Mouse (Mus musculus) gastrocnemius, postnatal 25 days (tissue): ENCODE data around the gene Adam15. TPM values are rescaled to one million over a fixed set of nuclear protein-coding genes. Genes with fewer than 3 reads are reported as not detected.

Experiments used
- DNase-seq: peaks from one replicate; pipeline ENCODE4 v3.0.0; 2022
- total RNA-seq, 2 experiments: library from RNA; stranded (reverse); gene quantifications; 1 replicate in 1 of 2; 2 replicates in 1 of 2; pipeline ENCODE4 v1.2.3; 2021

Gene Adam15
- total RNA-seq, 2 experiments from 2014 or later = 21.9 to 24.6 TPM

- DNase-seq = no peak
Measured at GRCm38 (mm10) chr3:89299499-89299898, 50.3 kb downstream of the Adam15 start.

DNA sequence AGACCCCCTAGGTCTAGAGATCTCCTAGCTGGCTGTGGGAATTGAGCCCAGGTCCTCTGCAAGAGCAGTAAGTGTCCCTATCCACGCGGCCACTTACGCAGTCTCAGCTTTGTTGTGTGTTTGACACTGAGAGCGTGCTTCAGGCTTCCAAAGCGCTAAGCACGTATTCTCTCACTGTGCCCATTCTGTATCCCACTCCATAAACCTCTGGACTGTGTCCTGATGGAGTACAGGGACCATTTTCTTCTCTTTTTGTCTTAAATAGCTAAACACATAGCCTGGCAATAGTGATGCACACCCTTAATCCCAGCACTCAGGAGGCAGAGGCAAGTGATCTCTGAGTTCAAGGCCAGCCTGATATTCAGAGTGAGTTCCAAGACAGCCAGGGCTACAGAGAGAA lies 50.9 kb downstream of the Adam15 start:
- no peak for DNase-seq

DNA sequence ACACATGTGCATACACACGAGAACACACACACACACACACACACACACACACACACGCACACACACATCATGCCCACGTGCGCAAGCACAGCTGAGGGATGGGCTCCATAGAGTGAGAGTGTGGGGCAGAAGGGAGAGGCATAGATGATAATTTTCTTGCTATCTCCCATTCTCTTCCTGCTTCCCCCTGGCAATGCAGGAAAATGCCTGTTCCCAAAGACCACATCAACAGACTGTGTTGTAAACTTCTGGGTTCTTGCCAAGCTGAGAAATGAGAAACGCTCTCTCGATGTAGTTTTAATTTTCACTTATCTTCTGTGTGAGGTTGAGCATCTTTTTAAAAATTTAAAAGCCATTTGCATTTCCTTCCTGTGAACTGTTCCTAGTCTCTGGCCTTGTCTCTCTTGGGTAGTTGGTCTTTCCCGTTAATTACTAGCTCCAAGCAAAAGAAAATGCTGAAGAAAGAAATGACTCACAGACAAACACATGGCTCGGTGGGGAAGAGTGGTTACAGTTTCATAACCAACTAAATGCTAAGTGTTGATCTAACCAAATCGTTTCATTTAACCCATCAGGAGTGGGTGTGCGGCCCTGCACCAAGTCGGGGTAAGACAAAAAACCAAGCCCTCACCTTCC lies 52.9 kb downstream of the Adam15 start:
- DNase-seq = no peak

DNA sequence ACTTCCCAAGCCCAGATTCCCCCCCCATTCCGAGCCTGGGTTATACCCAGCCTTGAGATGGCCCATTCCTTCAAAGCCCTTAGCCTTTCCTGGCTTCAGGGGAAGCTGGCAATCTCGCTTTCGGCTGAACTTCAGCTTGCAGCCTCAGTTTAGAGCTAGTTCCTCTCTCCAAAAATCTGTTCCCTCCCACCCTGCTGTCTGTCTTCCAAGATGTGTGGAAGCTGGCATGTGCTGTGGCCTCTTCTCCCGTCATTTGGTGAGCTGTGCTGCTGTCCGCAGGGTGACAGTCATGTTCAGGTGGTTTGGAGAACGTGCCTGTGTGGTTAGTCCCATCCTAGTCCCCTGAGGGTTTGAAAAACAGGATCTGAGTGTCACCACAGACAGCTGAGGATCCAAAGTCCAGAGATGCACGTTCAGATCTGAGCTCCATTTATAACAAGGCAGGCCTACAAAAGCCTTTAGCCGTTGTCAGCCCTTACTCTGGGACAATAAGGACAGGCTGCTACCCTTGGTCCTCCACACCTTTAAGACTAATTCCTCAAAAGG lies 54.0 kb downstream of the Adam15 start:
- no peak for DNase-seq

- DNase-seq = no peak
Measured at GRCm38 (mm10) chr3:89294195-89294594, 55.6 kb downstream of the Adam15 start.

GRCm38 (mm10) chr3:89293247-89293918 lies 56.4 kb downstream of the Adam15 start:
- DNase-seq = no peak

DNA sequence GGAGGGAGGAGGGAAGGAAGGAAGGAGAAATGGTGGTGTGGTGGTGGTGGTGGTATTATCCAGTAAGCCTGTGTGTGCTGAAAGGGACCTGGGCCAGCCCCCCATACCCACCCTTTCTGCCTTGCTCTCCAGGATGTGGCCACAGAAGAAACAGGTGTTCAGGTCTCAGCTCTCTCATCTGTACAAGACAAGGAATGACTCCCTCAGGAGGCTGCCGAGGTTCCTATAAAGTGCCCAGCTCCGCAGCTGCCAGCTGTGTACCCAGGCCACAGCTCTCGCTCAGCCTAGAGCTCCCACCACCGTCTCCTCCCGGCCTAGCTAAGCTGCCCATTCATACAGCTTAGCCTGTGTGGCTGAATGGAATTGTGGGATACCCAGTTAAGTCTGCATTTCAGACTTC lies 57.5 kb downstream of the Adam15 start:
- no peak for DNase-seq

DNA sequence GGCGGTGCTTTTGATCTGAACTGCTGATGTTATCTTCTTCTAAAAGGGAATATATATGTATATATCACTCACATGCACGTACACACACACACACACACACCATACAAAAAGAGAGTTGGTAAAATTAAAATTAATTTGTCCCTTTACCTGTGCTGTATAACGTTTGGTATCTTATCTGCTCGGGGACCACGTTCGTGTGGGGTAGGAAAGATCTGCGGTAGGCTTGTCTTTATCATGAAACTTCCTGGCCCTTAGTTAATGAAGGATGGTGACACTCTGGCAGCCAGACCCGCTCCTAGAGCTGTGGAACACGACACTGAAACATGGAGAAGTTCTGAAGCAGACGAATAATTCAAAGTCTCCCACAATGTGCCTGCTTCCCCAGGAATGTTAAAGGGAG lies 57.9 kb downstream of the Adam15 start:
- DNase-seq = no peak

Other genes starting within 250 kb of the Adam15 start
- not detected for gene Gm43738, start 248.9 kb downstream of the Adam15 start, total RNA-seq
- gene Fdps, start 248.0 kb downstream of the Adam15 start, total RNA-seq = 10 to 100 TPM; 26.0 to 27.8 TPM
- not detected for gene Pklr, start 213.9 kb downstream of the Adam15 start, total RNA-seq
- gene Hcn3, start 189.8 kb downstream of the Adam15 start, total RNA-seq = under 1 TPM in 1 of 2 experiments, not detected in 1; 0.43 TPM
- gene Clk2, start 185.2 kb downstream of the Adam15 start, total RNA-seq = 10 to 100 TPM; 16.0 to 16.3 TPM
- gene Scamp3, start 172.5 kb downstream of the Adam15 start, total RNA-seq = 10 to 100 TPM; 33.2 to 38.2 TPM
- 10 to 100 TPM; 13.4 to 16.4 TPM for gene Fam189b, start 166.9 kb downstream of the Adam15 start, total RNA-seq
- gene Gba, start 147.1 kb downstream of the Adam15 start, total RNA-seq = 10 to 100 TPM; 14.6 to 23.6 TPM
- 10 to 100 TPM; 11.0 to 11.8 TPM for gene Thbs3, start 134.8 kb downstream of the Adam15 start, total RNA-seq
- 10 to 100 TPM; 42.2 to 47.6 TPM for gene Mtx1, start 122.9 kb downstream of the Adam15 start, total RNA-seq
- gene Muc1, start 120.9 kb downstream of the Adam15 start, total RNA-seq = under 1 TPM; 0.38 to 0.51 TPM
- 10 to 100 TPM; 66.6 to 78.8 TPM for gene Krtcap2, start 104.0 kb downstream of the Adam15 start, total RNA-seq
- gene Trim46, start 103.7 kb downstream of the Adam15 start, total RNA-seq = under 1 TPM; 0.28 to 0.38 TPM
- 10 to 100 TPM; 24.7 to 28.8 TPM for gene Dpm3, start 90.6 kb downstream of the Adam15 start, total RNA-seq
- 10 to 100 TPM in 1 of 2 experiments, 1 to 10 TPM in 1; 8.2 to 11.4 TPM for gene Slc50a1, start 79.4 kb downstream of the Adam15 start, total RNA-seq
- gene Efna1, start 68.9 kb downstream of the Adam15 start, total RNA-seq = 10 to 100 TPM; 10.2 to 12.8 TPM
- not detected for gene Efna3, start 27.0 kb downstream of the Adam15 start, total RNA-seq
- gene Efna4, start 12.0 kb downstream of the Adam15 start, total RNA-seq = under 1 TPM in 1 of 2 experiments, not detected in 1; 0.38 TPM
- gene Dcst2, start 12.0 kb upstream of the Adam15 start, total RNA-seq = not detected
- gene Dcst1, start 15.3 kb upstream of the Adam15 start, total RNA-seq = not detected
- gene Zbtb7b, start 44.8 kb upstream of the Adam15 start, total RNA-seq = 10 to 100 TPM; 23.0 to 23.7 TPM
- gene Lenep, start 52.8 kb upstream of the Adam15 start, total RNA-seq = 1 to 10 TPM in 1 of 2 experiments, not detected in 1; 1.2 TPM
- 10 to 100 TPM; 43.3 to 44.5 TPM for gene Flad1, start 61.9 kb upstream of the Adam15 start, total RNA-seq
- 1 to 10 TPM; 3.1 to 3.4 TPM for gene Cks1b, start 68.4 kb upstream of the Adam15 start, total RNA-seq
- gene Shc1, start 68.4 kb upstream of the Adam15 start, total RNA-seq = 10 to 100 TPM; 21.1 to 23.8 TPM
- 10 to 100 TPM in 1 of 2 experiments, 1 to 10 TPM in 1; 9.2 to 11.1 TPM for gene Pygo2, start 80.2 kb upstream of the Adam15 start, total RNA-seq
- 100 to 1,000 TPM; 179 to 196 TPM for gene Pbxip1, start 86.7 kb upstream of the Adam15 start, total RNA-seq
- 1 to 10 TPM; 5.3 to 7.4 TPM for gene Pmvk, start 104.5 kb upstream of the Adam15 start, total RNA-seq
- gene Kcnn3, start 170.2 kb upstream of the Adam15 start, total RNA-seq = 1 to 10 TPM; 2.5 to 5.8 TPM